Mouse (Mus musculus) small intestine, adult 2 months (tissue): ENCODE measurements at regions not wholly inside any gene's neighbourhood (a gene's known extent, or its start where the extent isn't known, plus 50 kb on each side); places are given as distances from the start of the nearest gene placed in this dataset.

ENCODE experiments used
- CTCF ChIP-seq: fragments of 200-500 bp; IDR thresholded peaks from 2 replicates; pipeline ENCODE4 v1.5.1; 2012; ENCODE audit warnings: low read depth, mild to moderate bottlenecking, control low read depth, inconsistent platforms, low read length, moderate library complexity, mixed read lengths; ENCODE audit not compliant: insufficient replicate concordance, insufficient read length; ENCODE audit errors: extremely low read depth
- POLR2A ChIP-seq: fragments of 200-500 bp; IDR thresholded peaks from 2 replicates; pipeline ENCODE4 v1.6.1; 2012; ENCODE audit warnings: low read depth, mild to moderate bottlenecking, control low read depth, inconsistent platforms, low read length, moderate library complexity

DNA sequence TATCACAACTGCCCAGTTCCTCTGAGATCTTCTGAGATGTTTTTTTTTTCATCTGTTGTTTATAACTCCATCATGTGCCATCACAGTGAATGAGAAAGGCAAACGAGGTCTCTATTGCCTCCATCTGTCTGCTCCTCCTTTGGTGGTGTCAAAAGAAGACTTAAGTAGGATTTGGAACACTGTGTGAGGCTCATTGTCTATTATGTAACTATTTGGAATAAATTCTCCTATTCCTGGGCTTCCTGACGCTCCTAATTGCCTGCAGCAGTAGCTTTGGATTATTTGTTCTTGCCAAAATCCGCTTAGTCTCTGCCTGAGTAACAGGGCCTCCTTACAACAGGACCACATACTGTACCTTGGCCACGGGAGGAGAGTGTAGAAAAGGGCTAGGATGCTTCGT, 244.7 kb upstream of the Prkd1 start:
- TF ChIP-seq CTCF (no peak), POLR2A (no peak)
